Mouse (Mus musculus): Measurements from ENCODE around the gene Pygo2.

Pygo2 gene

DNA sequence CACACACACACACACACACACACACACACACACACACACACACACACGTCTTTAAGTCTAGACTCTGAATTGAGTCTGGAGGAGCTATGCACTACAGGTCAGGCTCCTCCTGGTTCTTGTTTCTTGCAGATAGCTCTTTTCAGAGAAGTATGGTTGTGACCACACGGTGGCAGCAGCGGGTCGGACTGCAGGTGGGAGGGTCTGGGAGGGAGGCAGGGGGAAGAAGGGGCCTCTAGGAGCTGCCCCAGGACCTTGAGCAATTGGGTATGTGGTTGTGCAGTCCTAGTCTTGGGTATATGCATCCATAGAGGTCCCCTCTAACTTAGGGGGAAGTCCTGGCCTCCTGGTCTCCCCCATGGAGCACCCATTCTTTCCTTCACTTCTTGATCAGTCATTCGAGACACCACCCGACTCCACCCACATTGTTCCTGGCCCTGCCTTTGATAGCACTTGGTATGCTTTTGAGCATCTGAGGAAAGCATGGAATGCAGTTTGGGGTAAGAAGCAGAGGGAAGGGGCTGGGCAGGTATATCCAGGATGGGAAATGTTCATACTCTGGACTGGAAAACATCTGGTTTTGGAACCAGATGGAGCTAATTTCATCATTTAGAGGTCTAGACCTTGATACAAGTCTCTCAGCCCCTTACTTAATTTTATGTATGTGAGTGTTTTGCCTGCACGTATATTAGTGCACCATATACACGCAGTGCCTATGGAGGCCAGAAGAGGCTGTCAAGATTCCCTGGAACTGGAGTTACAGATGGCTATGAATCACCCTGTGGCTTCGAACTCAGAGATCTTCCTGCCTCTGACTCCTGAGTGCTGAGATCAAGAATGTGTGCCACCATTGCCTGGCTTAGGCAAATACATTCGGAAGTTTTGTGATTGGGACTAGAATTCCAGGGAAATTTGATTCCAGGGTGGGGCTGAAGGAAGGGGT is 27.0 kb downstream of the Pygo2 start:
- DNase-seq (ENCODE audit: low spot score in 2 of 2) = peak in 1 of 2 experiments; percentile 73

- no peak for DNase-seq (ENCODE audit: low spot score in 2 of 2)
Measured at GRCm38 (mm10) chr3:89458372-89458964, 28.5 kb downstream of the Pygo2 start.

DNA sequence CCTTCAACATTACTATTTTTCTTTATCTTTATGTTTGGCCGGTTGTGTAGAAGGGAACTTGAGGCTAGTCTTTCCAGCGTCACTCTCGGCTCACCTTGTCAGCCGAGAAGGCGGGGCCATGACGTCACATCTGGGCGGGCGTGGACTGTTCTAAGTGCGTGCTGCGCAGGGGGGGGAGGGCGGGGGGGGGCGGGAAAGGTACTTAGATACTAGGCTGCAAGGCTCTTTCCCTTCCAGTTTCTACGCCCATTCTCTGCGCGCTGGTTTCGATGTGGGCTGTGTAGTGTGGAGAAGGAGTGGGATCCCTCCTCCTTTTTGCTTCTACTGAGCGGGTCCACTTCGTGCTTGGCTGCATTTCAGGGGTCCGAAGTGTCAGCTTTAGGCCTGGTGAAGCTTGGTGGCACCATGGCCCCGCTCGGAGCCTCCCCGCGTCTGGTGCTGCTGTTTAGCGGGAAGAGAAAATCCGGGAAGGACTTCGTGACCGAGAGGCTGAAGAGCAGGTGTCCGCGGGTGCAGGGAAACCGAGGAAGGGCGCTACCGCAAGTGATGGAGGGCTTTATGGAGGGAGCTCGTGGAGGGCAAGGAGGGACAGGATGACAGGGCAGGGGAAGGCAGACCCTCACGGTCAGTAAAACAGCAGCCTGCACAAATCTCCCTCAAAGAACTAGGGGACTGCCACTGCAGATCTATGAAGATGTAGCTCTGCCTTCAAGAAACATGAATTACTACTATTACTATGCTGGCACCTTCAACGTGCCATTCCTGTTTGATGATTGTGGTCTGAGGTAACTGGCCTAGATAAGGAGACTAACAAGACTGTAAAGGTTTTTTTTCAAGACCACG is 29.2 kb downstream of the Pygo2 start:
- DNase-seq (ENCODE audit: low spot score in 2 of 2) = peak; percentile 83 to 95

- DNase-seq (ENCODE audit: low spot score in 2 of 2) = no peak
Measured at GRCm38 (mm10) chr3:89468268-89468667, 38.3 kb downstream of the Pygo2 start.

- no peak for DNase-seq (ENCODE audit: low spot score in 2 of 2)
Measured at GRCm38 (mm10) chr3:89472280-89472679, 42.3 kb downstream of the Pygo2 start.

DNA sequence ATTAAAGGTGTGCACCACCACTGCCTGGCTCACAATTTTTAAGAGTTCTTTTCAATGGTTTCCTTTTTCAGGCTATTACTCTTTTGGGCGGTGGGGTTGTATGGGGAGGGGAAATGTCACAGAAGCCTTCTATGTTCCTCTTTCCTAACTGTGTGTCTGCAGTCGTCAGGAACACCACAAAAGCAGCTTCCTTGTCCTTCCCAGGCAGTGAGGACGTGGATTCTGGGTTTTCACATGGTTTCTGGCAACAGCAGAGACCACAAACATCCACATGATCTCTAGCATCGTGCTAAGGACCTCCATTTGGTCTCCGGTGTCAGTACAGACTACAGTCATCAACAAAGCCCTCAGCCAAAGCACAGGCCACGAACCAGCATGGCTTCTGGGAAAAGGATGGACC is 43.8 kb downstream of the Pygo2 start:
- DNase-seq (ENCODE audit: low spot score in 2 of 2) = no peak

DNA sequence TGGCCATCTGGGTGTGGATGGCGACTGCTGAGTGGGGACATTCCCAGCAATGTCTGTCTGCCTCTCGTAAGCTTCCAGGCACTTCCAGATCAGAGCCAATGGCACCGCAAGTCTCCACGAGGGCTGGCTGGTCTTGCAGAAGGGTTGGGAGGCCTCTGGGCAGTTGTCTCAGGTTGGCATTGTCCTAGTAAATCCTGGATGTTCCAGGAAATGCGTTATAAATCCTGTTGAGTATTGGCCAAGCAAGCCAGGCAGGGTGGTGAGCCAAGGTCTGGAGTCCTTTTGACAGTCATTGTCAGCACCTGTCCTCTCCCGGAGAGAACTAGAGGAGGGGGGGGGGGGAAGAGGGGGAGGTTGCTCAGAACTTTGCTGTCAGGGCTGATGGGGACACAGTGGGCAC is 49.0 kb downstream of the Pygo2 start:
- DNase-seq (ENCODE audit: low spot score in 2 of 2) = no peak

DNA sequence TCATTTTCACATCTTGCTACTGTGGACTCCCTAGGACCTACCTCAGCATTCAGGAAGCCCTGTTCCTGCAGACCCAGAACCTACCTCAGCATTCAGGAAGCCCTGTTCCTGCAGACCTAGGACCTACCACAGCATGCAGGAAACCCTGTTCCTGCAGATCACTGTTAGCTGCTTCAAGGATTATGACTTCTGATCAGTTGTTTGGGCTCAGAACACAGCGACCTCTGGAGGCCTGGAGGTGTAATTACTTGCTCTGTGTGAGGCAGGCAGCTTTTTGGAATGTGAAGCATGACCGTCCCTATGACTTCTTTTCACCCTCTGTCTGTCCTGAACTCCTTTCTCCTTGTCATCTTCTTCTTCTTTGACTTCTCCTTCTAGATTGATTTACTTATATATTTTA is 51.5 kb downstream of the Pygo2 start:
- DNase-seq (ENCODE audit: low spot score in 2 of 2) = no peak

DNA sequence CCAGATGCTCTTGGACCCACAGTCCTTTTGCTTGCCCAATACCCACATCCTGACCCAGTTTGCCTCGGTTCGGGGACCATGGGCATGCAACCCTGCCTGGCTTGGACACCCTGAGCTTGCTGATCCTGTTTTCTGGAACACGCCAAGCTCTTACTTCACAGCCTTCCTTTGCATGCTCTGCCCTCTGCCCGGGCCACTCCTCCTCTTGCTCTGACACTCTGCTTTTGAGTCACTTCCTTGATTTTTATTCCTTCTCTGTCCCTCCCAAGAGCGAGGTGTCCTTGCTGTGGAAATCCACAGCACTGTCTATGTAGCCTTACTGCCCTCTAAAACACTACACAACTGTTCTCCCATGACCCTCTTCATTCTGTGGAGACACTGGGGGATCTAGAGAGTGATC is 52.2 kb downstream of the Pygo2 start:
- no peak for DNase-seq (ENCODE audit: low spot score in 2 of 2)

Data from urinary bladder, postnatal 4 days (tissue).